Mouse (Mus musculus) induced T-regulatory cell, adult 2 months (primary cell): ENCODE measurements around the gene Cemip2.

Source experiments
- DNase-seq: peaks from one replicate; pipeline ENCODE4 v3.0.0-alpha.2; 2012; ENCODE audit warnings: low read depth

The Cemip2 gene

DNA sequence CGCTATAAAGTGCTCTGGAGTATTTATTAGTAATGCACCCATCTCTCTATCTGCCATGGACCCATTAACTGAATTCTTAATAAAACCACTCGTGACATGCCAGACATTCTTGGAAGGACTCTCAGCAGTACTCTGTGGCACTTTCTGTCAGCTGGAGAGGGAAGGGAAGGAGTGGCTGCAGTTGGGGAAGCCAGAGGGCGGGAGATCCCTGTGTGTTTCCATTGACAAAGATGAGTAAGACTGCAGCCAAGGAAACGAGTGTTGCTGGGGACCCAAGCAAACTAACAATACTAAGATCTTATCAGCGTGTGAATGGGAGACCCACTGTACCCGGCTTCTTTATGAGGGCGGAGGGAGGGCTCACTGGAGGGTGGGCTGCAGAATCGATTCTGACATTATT, 2.5 kb downstream of the Cemip2 start:
- DNase-seq, result no peak

DNA sequence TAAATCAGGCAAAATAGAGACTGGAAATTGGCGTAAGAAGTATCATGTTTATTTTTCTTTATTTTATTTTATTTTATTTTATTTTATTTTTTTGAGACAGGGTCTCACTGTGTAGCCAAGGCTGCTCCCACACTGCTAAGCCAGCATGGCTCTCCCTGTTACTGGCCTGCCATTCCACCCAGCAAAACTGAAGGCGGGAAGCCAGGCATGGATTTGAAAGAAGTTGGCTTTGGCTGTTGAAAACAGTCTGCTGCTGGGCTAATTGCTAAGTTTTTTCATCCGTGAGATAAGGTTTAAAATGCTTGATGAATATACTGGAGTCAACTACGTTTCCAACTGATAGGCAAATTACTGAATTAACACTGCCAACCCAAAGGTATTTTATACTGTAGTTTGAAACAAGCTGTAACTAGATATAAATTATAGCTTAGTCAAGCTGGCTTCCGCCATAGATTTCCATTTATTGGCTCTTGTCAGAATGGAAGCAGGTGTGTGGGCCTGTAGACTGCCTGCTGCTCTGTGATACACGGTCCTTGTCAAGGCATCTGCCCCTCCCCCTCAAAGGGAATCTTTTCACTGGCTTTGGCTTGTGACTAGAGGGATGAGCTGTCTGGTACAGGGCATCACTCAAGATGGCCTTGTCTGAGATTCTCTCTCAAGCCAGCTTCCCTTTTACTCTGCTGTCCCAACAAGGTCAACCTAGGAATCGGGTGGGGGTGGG, 3.1 kb downstream of the Cemip2 start:
- DNase-seq, result no peak

DNA sequence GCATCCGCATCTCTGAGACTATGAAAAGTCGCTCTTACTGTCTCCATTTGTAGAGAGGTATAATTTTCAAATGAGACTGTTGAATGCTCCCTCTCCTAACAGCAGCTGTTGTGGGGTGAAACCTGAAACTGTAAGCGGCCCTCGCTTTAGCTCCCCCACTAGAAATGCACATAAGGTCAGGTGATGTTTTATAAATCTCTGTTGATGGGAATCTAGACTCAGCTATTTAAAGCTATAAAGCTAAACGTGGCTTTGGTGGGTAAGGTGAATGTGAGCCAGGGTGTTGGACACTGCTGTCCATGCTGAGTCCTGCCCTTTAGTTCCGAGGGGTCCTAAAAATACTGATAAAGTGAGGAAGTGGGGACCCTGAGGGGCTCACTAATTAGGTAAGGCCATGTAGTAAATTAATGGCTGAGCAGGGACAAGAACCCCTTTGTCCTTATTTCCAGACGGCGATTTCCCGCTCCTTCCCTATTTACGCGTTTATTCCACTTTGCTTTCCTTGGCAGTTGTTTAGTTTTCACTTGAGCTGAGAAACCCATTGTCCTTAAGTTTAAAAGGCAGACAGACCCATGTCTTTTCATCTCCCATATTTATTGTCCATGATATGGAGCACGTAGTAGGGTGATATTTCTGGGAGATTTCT, 3.8 kb downstream of the Cemip2 start:
- no peak for DNase-seq

DNA sequence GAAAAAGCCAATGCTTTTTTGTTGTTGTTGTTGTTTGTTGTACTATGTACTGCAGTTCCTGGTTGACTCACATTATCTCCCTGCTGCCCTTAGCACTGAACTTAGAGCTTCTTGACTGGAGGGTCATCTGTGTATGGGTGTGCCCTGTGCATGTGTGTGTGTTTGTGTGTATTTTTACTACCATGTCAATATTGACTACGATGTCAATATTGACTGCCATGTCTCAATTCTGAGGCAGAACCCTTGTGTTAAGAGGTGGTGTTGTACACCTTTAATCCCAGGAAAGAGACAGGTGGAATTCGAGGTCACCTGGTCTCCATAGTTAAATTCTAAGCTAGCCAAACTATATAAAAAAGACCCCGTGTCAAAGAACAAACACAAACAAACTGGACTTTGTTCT, 5.6 kb downstream of the Cemip2 start:
- DNase-seq, result no peak

DNA sequence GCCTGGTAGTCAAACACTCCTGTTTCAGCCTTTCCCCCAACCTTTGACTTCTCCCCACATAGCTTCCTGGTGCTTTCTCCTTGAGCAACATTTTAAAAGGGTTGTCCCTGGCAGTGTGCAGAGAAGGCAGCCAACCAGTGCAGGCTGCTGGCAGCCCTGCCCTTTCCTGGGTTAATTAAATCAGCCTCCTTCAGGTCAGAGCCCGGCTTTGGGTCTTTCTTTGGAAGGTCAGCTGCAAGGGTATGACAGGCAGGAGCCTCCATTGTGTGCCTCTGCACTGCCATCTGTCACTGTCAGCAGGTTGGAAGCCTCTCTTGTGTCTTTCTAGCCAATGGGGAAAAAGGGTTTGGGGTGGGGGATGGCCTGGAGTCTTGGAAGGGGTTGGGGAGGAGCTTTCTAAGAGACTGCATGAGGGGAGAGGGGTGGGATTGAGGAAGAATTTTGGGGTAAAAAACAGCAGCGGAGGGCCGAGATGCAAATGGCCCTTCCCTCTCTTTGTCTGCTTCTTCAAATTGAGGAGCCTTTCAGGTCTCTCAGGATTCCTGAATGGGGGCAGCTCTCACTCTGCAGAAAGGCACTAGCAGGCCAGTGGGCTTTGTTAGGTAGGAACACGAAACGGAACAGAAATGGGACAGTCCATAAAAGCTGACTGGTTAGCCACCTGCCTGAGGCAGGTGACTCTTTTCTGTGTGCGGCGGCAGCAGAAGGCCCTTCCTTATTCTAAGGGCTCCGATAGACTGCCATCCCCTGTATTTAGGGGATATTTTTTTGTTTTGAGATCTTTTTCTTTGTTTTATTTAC, 6.4 kb downstream of the Cemip2 start:
- no peak for DNase-seq

DNA sequence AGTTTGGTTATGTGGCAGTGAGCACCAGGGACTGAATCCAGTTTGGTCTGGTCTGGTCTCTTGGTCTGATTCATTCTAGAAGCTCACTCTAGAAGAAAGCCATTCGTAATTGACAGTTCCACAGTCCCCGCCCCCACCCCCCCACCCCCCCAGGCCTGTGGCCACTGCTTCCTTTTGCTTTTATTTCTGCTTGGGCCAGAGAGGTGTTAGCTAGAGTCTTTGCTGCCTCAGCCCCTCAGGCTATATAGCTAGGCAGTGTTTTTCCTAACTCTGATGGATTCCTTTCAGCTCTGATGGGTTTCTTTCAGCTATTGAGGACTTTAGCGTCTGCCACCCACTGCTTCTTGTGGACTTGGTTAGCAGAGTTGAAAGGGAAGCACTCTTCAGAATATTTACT, 7.0 kb downstream of the Cemip2 start:
- DNase-seq, result peak; percentile 29

DNA sequence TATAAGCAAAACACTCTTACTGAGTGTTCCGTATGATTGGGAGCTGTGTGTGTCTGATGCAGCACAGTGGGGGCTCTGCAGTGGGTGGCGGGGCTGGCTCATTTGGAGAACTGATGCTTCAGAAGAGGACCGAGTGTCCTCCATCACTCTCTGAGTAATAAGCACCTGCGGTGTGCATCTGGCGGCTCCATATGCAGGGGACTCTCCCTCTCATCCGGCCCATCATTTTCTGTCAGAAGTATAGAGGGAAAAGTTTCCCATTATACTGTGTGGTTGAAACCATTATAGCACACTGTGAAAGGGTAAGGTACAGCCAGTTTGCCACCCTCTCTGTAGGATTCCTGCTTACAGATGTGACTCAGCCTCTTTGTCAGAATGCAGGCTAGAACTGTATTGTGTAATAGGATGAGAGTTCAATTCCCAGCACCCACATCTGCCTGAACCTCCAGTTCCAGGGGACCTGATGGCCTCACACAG, 8.9 kb downstream of the Cemip2 start:
- no peak for DNase-seq

DNA sequence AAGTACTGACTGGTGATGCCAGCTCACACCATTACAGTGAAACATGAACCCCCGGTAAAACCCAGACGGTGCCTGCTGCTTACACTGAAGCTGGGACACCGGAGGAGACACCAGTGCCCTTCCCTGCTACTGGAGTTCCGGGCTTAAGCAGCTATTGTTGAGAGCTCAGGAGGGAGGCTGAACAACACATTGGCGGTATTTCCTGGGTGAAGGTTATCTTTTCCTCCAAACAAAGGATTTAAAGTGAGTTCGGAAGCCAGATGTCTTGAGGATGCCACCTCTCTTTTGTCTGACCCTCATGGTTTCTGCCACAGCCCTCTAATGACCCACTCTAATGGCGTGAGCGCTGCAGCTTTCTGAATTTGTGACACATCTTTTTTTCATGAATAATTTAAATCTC, 10.9 kb downstream of the Cemip2 start:
- no peak for DNase-seq

DNA sequence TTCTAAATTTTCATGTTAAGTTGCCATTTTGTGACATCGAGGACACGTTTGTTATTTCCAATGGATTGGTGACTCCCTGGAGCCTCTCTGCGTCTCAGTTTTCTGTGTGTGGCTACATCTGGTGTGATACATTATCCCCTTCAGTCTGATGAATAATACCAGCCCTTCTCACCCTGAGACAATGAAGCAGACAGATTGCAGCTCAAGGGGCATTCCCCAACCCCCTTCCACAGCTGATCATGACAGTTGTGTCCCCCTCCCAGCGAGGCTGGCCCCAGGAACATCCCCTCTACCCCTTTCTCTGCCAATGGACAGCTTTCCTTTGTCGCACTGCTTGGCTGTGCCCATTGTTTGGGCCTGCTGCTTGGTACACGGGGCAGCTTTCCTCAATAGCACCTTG, 11.5 kb downstream of the Cemip2 start:
- no peak for DNase-seq

DNA sequence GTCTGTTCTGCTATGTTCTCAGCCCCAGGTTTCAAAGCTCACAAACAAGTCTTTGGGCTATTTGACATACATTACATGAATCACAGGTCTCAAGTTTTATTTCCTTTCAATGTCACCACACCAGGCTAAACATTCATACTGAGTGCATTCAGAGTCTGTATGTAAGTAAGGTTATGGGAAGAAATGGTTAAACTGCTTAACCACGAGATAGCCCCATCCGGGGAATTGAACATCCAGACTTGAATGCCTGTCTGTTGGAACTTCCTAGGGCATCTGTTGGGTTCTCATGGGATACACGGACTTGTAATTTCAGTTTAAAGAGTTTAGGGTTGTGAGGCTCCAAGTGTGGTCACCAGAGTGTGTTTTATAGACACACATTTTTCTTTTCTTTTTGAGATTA, 13.2 kb downstream of the Cemip2 start:
- no peak for DNase-seq

DNA sequence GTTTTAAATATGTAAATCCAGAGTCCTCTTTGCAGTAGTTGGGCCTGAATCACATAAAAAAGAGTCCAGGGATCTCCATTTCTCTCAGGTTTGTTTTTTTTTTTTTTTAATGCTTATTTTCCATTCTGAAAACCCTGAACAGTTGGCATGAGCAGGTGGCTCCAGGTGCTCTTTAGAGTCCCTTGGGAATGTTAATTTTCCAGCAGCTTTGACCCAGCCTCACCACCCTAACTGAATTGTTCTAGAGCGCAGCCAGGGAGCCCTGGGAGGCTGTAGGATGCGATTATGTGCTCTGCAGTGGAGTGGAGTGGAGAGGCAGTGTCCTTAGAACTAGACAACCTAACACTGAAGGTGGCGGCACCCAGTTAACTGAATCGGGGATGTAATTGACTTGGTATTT, 13.7 kb downstream of the Cemip2 start:
- no peak for DNase-seq

DNA sequence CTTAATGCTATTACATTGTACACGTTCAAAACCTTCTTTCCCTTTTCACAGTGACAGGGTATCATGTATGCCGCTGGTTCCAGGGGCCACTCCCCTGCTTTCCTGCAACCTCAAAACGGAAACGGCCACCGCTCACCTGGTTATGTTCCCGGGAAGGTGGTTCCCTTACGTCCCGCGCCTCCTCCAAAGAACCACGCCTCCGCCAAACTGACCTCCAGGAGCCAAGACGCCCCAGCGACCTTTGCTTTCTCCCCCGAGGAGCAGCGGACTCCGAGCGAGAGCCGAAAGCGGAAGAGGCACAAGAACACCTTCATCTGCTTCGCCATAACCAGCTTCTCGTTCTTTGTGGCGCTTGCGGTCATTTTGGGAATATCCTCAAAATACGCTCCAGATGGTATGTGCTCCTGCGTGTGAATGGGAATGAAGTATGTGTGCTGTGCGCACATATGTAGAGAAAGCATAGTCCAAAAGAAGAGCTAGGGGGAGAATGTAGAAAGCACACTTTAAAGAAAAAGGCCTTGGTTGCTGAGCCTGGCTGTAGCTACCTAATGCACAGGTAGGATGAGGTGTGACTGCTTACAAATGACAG, 14.5 kb downstream of the Cemip2 start:
- DNase-seq, result no peak

DNA sequence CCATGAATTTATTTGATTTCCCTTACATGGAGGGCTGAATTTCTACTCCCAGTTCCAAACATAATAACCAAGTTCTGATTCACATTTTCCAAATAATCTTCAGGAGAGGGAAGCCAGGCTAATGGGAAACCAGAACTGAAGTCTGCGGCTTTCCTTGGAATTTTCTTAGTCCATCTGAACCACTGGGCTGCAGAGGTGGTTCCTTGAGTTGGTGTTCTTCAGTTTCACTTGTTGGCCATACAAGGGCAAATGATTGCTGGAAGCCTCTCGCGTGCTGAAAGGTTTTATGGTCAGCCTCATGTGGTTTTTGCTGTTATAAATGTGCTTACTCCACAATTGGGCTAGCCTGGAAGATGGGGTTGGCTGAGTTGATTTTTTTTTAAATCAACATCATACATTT, 16.4 kb downstream of the Cemip2 start:
- DNase-seq, result no peak

DNA sequence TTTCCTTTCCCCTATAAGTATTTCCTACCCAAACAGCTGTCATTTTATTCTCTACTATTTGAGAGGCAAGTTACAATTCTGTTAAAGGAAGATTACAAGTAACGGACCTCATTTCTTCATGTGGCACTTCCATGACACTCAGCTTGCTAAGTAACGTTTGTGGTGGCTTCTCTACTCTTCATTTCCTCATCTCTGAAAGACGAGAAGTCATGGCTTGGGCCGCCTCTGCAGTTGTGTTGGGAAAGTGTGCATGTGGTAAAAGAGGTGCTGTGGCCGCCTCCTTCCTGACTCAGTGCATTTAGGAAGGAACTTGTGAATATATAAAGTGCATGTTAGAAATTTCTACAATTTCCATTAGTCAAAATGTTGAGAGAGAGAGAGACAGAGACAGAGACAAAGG, 18.2 kb downstream of the Cemip2 start:
- DNase-seq, result no peak

DNA sequence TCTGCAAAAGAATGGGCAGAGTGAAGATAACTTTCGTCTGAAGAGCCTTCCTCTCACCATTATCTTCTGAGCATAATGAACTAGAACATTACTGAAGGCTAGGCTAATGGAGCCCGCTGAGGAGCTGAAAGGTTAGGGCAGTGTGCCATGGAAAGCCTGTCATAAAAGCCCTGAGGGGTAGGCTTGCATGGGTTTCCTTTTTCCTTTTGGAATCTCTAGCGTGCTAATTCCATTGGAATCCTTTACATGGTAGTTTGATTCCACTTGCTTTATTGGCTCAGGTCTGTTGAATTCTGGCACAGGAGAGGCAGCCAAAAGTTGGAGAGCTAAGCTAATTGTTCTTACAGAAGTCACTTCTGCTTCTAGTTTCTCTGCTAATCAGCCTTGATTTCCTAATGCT, 20.6 kb downstream of the Cemip2 start:
- DNase-seq, result no peak

DNA sequence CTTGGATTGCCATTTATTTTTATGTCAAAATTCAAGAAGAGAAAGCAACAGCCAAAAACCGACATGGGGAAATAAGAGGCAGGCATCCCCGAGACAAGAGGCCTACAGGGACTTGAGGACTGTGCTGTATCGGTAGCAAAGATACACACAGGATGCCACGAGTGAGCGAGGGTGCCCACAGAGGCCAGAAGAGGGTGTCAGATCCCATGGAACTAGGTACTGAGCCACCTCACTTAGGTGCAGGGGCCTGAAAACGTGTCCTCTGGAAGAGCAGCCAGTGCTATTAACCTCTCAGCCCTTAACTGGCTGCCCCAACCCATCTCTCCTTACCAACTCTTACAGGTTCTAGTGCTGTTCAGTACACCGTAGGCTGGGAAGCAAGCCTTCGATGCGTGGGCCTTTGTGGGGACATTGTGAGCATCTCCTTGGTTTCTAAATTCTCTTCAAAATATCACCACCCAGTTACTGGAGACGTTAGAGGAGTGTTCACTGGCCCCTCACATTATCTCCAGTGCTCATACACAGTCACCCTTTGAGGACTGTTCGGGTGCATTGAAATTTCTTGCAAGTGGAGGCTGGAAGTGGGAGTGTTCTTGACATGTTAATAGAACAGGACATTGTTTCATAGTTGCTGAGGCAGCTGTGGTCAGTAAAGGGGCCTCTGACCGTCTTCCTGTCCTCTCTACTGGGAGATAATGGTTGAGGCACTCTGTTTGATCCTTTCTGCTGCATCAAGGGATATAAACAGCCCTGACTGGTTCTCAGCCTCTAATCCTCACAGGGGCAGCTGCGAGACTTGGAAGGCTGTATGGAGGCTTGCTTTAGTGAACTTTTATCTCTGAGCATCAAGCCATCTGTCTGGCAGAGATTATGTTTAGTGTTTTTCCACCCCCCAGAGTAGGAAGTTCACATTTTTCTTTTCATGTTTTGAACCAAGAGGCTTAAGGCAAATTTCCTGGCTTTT, 21.6 kb downstream of the Cemip2 start:
- no peak for DNase-seq

DNA sequence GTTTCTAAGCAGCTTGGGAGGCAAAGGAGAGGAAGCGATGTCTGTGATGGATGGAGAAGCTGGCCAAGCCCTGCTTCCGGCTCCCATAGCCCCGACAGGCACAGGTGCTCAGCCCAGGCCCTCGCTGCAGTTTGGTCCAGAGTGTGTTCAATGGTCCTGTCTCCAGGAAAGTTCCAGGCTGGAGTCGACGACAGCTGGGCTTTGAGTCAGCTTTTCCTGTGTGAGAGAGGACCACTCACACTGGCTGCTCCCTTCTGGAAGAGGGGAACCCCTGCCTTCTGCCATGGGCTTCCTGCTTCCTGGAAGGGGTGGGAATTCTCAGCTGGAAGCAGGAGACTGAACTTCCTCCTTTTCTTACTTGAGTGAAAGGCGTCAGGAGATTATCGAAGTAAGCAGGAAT, 26.3 kb downstream of the Cemip2 start:
- DNase-seq, result no peak

DNA sequence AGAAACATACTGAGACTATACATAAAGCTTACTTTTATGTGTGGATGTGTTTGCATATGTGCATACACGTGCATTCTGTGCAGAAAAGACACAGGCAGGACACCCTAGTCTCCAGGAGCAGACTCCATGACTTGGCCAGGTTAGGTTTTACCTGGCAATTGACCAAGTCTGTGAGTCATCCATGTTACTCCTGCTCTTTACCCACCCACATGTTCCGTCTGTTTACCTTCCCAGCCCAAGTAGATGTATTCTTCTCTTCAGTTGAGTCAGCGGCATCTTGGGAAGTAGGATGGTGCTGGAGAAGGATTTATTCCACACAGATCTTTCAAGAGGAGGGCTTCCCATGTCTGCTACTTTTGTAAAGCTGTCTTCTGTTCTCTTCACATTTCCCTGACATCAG, 27.2 kb downstream of the Cemip2 start:
- no peak for DNase-seq

DNA sequence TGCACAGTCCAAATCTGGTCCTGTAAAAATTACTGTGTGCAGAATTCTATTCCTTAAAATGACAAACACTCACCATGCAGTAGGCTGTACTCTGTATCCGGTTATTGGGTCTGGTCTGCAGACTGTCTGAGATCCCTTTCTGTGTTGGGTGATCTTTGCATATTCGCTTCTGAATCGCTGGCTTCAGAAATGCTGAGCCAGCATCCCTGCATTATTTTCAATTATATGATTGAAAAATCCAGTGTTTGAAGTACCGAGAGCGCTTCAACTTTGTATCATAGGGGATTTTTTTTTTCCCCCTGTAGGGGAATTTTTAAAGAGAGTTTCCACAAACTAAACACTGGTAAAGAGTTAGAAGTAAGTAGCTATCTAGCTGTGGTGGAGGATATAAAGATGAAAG, 32.0 kb downstream of the Cemip2 start:
- DNase-seq, result no peak

DNA sequence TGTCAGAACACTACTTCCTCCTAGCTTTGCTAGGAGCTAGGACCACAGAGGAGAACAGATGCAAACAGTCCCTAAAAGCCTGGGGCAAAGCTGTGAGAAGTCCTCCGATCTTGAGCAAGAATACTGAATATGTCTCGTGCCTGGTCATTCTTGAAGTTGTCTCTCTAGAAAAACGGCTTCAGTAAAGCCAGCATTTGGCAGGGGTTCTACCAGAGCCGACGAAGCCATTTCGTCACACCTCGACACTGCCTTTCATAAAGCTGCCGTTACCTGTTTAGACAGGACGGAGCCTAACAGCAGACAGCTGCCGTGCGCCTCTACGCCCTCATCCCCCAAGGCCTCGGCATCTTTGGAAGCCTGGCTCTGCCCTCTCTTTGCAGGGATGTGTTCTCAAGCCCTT, 35.4 kb downstream of the Cemip2 start:
- DNase-seq, result no peak

DNA sequence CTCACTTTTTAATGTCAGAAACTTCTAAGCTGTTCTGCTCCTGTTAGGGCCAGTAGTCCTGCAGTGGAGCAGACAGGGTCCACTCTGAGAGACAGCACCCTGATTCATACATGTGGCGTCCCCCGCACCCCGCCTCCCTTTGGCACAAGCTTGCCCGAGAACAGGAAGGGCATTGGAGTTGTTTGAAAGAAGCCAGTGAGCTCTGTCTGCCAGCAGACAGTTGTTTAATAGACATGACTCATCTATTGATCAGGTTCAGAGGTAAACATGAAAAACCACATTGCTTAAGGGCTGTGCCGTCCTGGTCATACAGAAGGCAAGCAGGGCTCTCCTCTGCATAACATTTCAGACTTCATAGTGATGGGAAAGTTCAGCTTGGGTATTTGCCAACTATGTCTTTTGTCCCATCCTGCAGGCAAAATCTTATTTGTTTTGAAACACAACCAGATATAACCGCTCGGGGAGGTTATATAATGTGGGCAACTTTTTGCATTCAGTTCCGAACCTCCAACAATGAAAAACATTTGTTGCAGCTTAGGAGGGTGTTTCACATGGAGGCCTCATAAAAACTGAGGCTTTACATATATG, 36.4 kb downstream of the Cemip2 start:
- DNase-seq, result no peak
